Mouse (Mus musculus) E14TG2a.4 (cell line): ENCODE measurements around the gene Slc25a19.
A peak's percentile ranks its signal among the peaks of the same experiment; 100 is the strongest.

Experiments
- H3K27me3 ChIP-seq: 2 replicates; pipeline ENCODE4 v1.6.1; 2014; ENCODE audit warnings: low read length, control low read depth; ENCODE audit not compliant: insufficient read depth
- H3K36me3 ChIP-seq: 2 replicates; pipeline ENCODE4 v1.6.1; 2014; ENCODE audit warnings: low read length, control low read depth; ENCODE audit not compliant: insufficient read depth
- H3K4me1 ChIP-seq: replicated peaks from 2 replicates; pipeline ENCODE4 v1.6.1; 2014; ENCODE audit warnings: low read depth, low read length, control low read depth
- H3K4me3 ChIP-seq: replicated peaks from 2 replicates; pipeline ENCODE4 v1.5.1; 2014; ENCODE audit warnings: mild to moderate bottlenecking, low read length
- H3K9me3 ChIP-seq: 2 replicates; pipeline ENCODE4 v1.6.1; 2014; ENCODE audit warnings: low read length, control low read depth
- CTCF ChIP-seq: conservative IDR thresholded peaks from 2 replicates; pipeline ENCODE4 v1.5.1; 2014; ENCODE audit warnings: low read length
- NANOG ChIP-seq: IDR thresholded peaks from 2 replicates; pipeline ENCODE4 v1.6.1; 2014; ENCODE audit warnings: borderline replicate concordance, low read length, mixed read lengths
- POU5F1 ChIP-seq: IDR thresholded peaks from 2 replicates; pipeline ENCODE4 v1.6.1; 2014; ENCODE audit warnings: low read length, borderline replicate concordance

Gene Slc25a19

GRCm38 (mm10) chr11:115644308-115644707, 16.2 kb upstream of the Slc25a19 start:
- Histone ChIP-seq H3K4me1 (peaks cover 87% of the 10 kb centered on the region), H3K36me3 (peaks cover 62% of the 10 kb centered on the region), H3K4me3 (no peak overlapping the region; the same call in 1 of the 2 replicates), H3K27me3 (no peaks in the 10 kb centered on the region), H3K9me3 (no peaks in the 10 kb centered on the region)
- TF ChIP-seq CTCF (no peak), POU5F1 (no peak), NANOG (no peak)

GRCm38 (mm10) chr11:115643265-115643664, 15.2 kb upstream of the Slc25a19 start:
- Histone ChIP-seq H3K4me3 (peak overlapping the region; percentile 30; the same call in 1 of the 2 replicates), H3K9me3 (no peaks in the 10 kb centered on the region), H3K4me1 (peaks cover 92% of the 10 kb centered on the region), H3K27me3 (no peaks in the 10 kb centered on the region), H3K36me3 (peaks cover 51% of the 10 kb centered on the region)
- no peak for TF ChIP-seq CTCF
- no peak for TF ChIP-seq NANOG
- TF ChIP-seq POU5F1, result no peak

- peaks cover 46% of the 10 kb centered on the region for H3K36me3 ChIP-seq
- H3K4me3 ChIP-seq, result no peak overlapping the region
- H3K27me3 ChIP-seq, result no peaks in the 10 kb centered on the region
- H3K9me3 ChIP-seq, result no peaks in the 10 kb centered on the region
- peaks cover 90% of the 10 kb centered on the region for H3K4me1 ChIP-seq
- TF ChIP-seq NANOG (no peak), POU5F1 (no peak), CTCF (no peak)
Observed at GRCm38 (mm10) chr11:115642705-115643104, 14.6 kb upstream of the Slc25a19 start.

- Histone ChIP-seq H3K4me3 (no peak overlapping the region; the same call in 1 of the 2 replicates), H3K27me3 (no peaks in the 10 kb centered on the region), H3K4me1 (peaks cover 90% of the 10 kb centered on the region), H3K9me3 (no peaks in the 10 kb centered on the region), H3K36me3 (peaks cover 36% of the 10 kb centered on the region)
- TF ChIP-seq POU5F1, result no peak
- TF ChIP-seq CTCF, result no peak
- TF ChIP-seq NANOG, result no peak
Observed at GRCm38 (mm10) chr11:115641664-115642036, 13.6 kb upstream of the Slc25a19 start.

- TF ChIP-seq CTCF, result no peak
- no peak for TF ChIP-seq POU5F1
- TF ChIP-seq NANOG, result 0 out of 2 replicates have a peak, but pooled peaks have one; percentile 4
- H3K4me3 ChIP-seq, result peak overlapping the region; percentile 45
- no peaks in the 10 kb centered on the region for H3K27me3 ChIP-seq
- H3K9me3 ChIP-seq, result no peaks in the 10 kb centered on the region
- peaks cover 91% of the 10 kb centered on the region for H3K4me1 ChIP-seq
- H3K36me3 ChIP-seq, result peaks cover 31% of the 10 kb centered on the region
Observed at GRCm38 (mm10) chr11:115640978-115641663, 13.0 kb upstream of the Slc25a19 start.

GRCm38 (mm10) chr11:115640311-115640828, 12.3 kb upstream of the Slc25a19 start:
- no peaks in the 10 kb centered on the region for H3K9me3 ChIP-seq
- no peak overlapping the region for H3K4me3 ChIP-seq
- H3K4me1 ChIP-seq, result peaks cover 87% of the 10 kb centered on the region
- TF ChIP-seq CTCF (no peak), NANOG (no peak), POU5F1 (no peak)
- H3K36me3 ChIP-seq, result peaks cover 23% of the 10 kb centered on the region
- no peaks in the 10 kb centered on the region for H3K27me3 ChIP-seq

GRCm38 (mm10) chr11:115639540-115639939, 11.4 kb upstream of the Slc25a19 start:
- peaks cover 87% of the 10 kb centered on the region for H3K4me1 ChIP-seq

GRCm38 (mm10) chr11:115638498-115639409, 10.7 kb upstream of the Slc25a19 start:
- H3K4me1 ChIP-seq, result peaks cover 87% of the 10 kb centered on the region
- TF ChIP-seq CTCF, result no peak
- peak; percentile 71; the same call in 1 of the 2 replicates for TF ChIP-seq NANOG
- H3K36me3 ChIP-seq, result peaks cover 11% of the 10 kb centered on the region; the same call in 1 of the 2 replicates
- H3K27me3 ChIP-seq, result no peaks in the 10 kb centered on the region
- no peaks in the 10 kb centered on the region for H3K9me3 ChIP-seq
- H3K4me3 ChIP-seq, result peak overlapping the region; percentile 39; the same call in 1 of the 2 replicates

More at GRCm38 (mm10) chr11:115639540-115639939, 11.4 kb upstream of the Slc25a19 start:
- Histone ChIP-seq H3K27me3 (no peaks in the 10 kb centered on the region), H3K4me3 (peak overlapping the region; percentile 39; the same call in 1 of the 2 replicates), H3K36me3 (peaks cover 15% of the 10 kb centered on the region; the same call in 1 of the 2 replicates), H3K9me3 (no peaks in the 10 kb centered on the region)
- TF ChIP-seq CTCF (no peak), POU5F1 (no peak), NANOG (no peak)
